Mouse (Mus musculus) G1E (cell line): Measurements from ENCODE around the gene Serf1.

Source experiments
- CTCF ChIP-seq: IDR thresholded peaks from 2 replicates; pipeline ENCODE4 v1.5.1; 2012; ENCODE audit warnings: low read depth, low read length, inconsistent platforms, mixed read lengths
- POLR2AphosphoS5 ChIP-seq: IDR thresholded peaks from 2 replicates; pipeline ENCODE4 v1.6.1; 2012; ENCODE audit warnings: low read depth, low read length, inconsistent platforms; ENCODE audit not compliant: insufficient replicate concordance

DNA sequence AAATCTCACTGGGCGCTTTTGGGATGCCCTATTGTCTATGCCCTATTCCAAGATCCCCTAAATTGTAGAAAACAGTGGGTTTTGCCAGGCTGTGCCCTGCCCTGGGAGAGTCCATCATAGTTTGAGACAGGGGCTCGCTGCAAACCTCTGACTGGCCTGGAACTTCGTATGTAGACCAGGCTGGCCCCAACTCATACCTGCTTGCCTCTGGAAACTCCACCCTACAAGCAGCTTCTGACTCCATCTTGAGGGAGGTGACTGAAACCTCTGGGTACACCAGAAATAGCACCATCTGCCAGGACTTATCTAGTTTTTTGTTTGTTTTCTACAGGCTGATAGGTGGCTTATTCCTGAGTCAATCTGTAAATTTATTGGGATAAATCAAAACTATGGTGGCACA lies 16.2 kb downstream of the Serf1 start:
- TF ChIP-seq CTCF (no peak), POLR2AphosphoS5 (no peak)
